Mouse (Mus musculus) E14TG2a.4 (cell line): ENCODE results near the gene Ddx25.

Source experiments
- CTCF ChIP-seq: conservative IDR thresholded peaks from 2 replicates; pipeline ENCODE4 v1.5.1; 2014; ENCODE audit warnings: low read length
- NANOG ChIP-seq: IDR thresholded peaks from 2 replicates; pipeline ENCODE4 v1.6.1; 2014; ENCODE audit warnings: borderline replicate concordance, low read length, mixed read lengths

- TF ChIP-seq CTCF: peak; percentile 85
- TF ChIP-seq NANOG: no peak
Observed at GRCm38 (mm10) chr9:35535110-35535509, 23.2 kb downstream of the Ddx25 start.
